Mouse (Mus musculus): ENCODE data around the gene Fam117a. TPM values are rescaled to one million over a fixed set of nuclear protein-coding genes. Genes with fewer than 3 reads are reported as not detected.
A peak's percentile ranks its signal among the peaks of the same experiment; 100 is the strongest.

Fam117a gene
- total RNA-seq, 1 experiment: 26.2 TPM

DNA sequence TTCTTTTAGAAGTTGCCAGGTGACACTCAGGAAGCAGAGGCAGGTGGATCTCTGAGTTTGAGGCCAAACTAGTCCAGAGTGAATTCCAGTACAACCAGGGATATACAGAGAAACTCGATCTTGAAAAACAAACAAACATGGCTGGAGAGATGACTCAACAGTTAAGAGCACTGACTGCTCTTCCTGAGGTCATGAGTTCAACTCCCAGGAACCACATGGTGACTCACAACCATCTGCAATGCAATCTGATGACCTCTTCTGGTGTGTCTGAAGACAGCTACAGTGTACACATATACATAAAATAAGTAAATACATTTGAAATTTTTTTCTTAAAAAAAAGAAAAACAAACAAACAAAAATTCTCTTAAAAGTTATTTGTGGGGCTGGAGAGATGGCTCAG, 6.2 kb upstream of the Fam117a start:
- no peak for DNase-seq (ENCODE audit: low read depth, low spot score)
- in situ Hi-C loops (cut with MboI; ENCODE audit: low sequenced_read_pairs in 2 of 2, unreplicated experiment in 2 of 2): no loop called here

DNA sequence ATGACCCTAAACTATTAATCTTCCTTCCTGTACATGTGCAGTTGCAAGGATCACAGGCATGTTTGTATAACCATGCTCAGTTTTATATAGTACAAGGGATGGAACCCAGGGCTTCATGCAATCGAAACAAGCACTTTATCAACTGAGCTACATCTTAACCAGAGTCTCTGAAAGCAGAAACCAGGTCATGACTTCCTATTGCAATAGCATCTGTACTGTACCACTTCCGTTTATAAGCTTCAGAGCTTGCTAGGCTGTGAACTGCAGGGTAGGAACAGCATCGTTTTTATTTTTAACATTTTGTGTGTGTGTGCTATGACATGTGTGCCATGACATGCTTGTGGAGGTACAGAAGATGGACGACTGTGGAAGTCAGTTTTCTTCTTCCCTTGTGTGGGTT, 3.6 kb upstream of the Fam117a start:
- no peaks in the 10 kb centered on the region for H3K9me3 ChIP-seq (ENCODE audit: control insufficient read depth, insufficient read depth, low read depth, low read length)

More for the DNA sequence above, 6.2 kb upstream of the Fam117a start:
- Histone ChIP-seq H3K4me3 (ENCODE audit: insufficient read depth in 1 of 2, low read depth in 1 of 2, low read length in 2 of 2, poor library complexity in 1 of 2, severe bottlenecking in 1 of 2) (no peak overlapping the region), H3K27ac (ENCODE audit: insufficient read depth, low read depth, low read length, poor library complexity, severe bottlenecking) (no peak overlapping the region), H3K9me3 (ENCODE audit: control insufficient read depth, insufficient read depth, low read depth, low read length) (no peaks in the 10 kb centered on the region), H3K9ac (ENCODE audit: insufficient read depth, low read depth, low read length, poor library complexity, severe bottlenecking) (no peak overlapping the region), H3K36me3 (ENCODE audit: control insufficient read depth, insufficient read depth, low read length, poor library complexity, severe bottlenecking) (no peaks in the 10 kb centered on the region), H3K4me1 (ENCODE audit: control insufficient read depth in 2 of 2, insufficient read depth in 2 of 2, low read length in 2 of 2, poor library complexity in 1 of 2) (no peaks in the 10 kb centered on the region)
- no peak for TF ChIP-seq CHD2 (IDR thresholded peaks at IDR 0.05; ENCODE audit: low read depth, low read length)
- TF ChIP-seq HCFC1 (IDR thresholded peaks at IDR 0.05; ENCODE audit: borderline replicate concordance, insufficient read depth, low read length): no peak
- no peak for TF ChIP-seq MAFK (IDR thresholded peaks at IDR 0.05; ENCODE audit: insufficient read depth, low read depth, low read length)
- TF ChIP-seq ZNF384 (IDR thresholded peaks at IDR 0.05; ENCODE audit: low read depth, low read length): no peak
- TF ChIP-seq ZC3H11A (IDR thresholded peaks at IDR 0.05; ENCODE audit: borderline replicate concordance, low read depth, low read length): no peak

DNA sequence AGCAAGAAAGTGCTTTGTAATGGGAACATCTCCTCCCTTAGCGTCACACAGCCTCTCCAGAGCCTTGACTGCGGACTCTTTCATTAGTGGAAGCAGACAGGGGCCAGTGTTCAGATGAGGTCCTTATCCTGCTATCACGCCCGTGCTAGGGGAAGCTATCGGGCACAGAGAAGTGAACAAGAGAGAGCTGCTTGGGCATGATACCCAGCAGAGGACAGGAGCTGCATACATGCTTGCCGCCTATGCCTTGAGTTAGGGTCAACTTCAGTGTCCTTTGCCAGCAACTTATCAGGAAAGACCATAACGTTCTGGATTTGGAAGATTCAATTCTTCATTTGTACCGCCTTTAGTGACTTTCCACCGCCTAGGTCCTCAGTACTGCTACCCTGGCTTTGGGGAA, 3.0 kb upstream of the Fam117a start:
- no peak overlapping the region for H3K9ac ChIP-seq (ENCODE audit: insufficient read depth, low read depth, low read length, poor library complexity, severe bottlenecking)
- in situ Hi-C loops (cut with MboI; ENCODE audit: low sequenced_read_pairs in 2 of 2, unreplicated experiment in 2 of 2): no loop called here
- H3K4me3 ChIP-seq (ENCODE audit: insufficient read depth in 1 of 2, low read depth in 1 of 2, low read length in 2 of 2, poor library complexity in 1 of 2, severe bottlenecking in 1 of 2): peak overlapping the region in 1 of 2 experiments; percentile 16; a peak in 1 of 4 replicates
- TF ChIP-seq CHD2 (IDR thresholded peaks at IDR 0.05; ENCODE audit: low read depth, low read length) (no peak), ZNF384 (IDR thresholded peaks at IDR 0.05; ENCODE audit: low read depth, low read length) (no peak), HCFC1 (IDR thresholded peaks at IDR 0.05; ENCODE audit: borderline replicate concordance, insufficient read depth, low read length) (no peak), ZC3H11A (IDR thresholded peaks at IDR 0.05; ENCODE audit: borderline replicate concordance, low read depth, low read length) (no peak), MAFK (IDR thresholded peaks at IDR 0.05; ENCODE audit: insufficient read depth, low read depth, low read length) (no peak)
- no peaks in the 10 kb centered on the region for H3K36me3 ChIP-seq (ENCODE audit: control insufficient read depth, insufficient read depth, low read length, poor library complexity, severe bottlenecking)
- no peaks in the 10 kb centered on the region for H3K9me3 ChIP-seq (ENCODE audit: control insufficient read depth, insufficient read depth, low read depth, low read length)
- no peak overlapping the region for H3K27ac ChIP-seq (ENCODE audit: insufficient read depth, low read depth, low read length, poor library complexity, severe bottlenecking)
- no peak for DNase-seq (ENCODE audit: low read depth, low spot score)
- peaks cover 0 to 2% of the 10 kb centered on the region in 2 experiments; a peak in 3 of 4 replicates for H3K4me1 ChIP-seq (ENCODE audit: control insufficient read depth in 2 of 2, insufficient read depth in 2 of 2, low read length in 2 of 2, poor library complexity in 1 of 2)

More for the DNA sequence above, 3.6 kb upstream of the Fam117a start:
- Histone ChIP-seq H3K4me3 (ENCODE audit: insufficient read depth in 1 of 2, low read depth in 1 of 2, low read length in 2 of 2, poor library complexity in 1 of 2, severe bottlenecking in 1 of 2) (no peak overlapping the region), H3K27ac (ENCODE audit: insufficient read depth, low read depth, low read length, poor library complexity, severe bottlenecking) (no peak overlapping the region), H3K9ac (ENCODE audit: insufficient read depth, low read depth, low read length, poor library complexity, severe bottlenecking) (no peak overlapping the region), H3K4me1 (ENCODE audit: control insufficient read depth in 2 of 2, insufficient read depth in 2 of 2, low read length in 2 of 2, poor library complexity in 1 of 2) (peaks cover 0 to 2% of the 10 kb centered on the region in 2 experiments; a peak in 1 of 4 replicates), H3K36me3 (ENCODE audit: control insufficient read depth, insufficient read depth, low read length, poor library complexity, severe bottlenecking) (no peaks in the 10 kb centered on the region)
- TF ChIP-seq ZNF384 (IDR thresholded peaks at IDR 0.05; ENCODE audit: low read depth, low read length) (no peak), HCFC1 (IDR thresholded peaks at IDR 0.05; ENCODE audit: borderline replicate concordance, insufficient read depth, low read length) (no peak), CHD2 (IDR thresholded peaks at IDR 0.05; ENCODE audit: low read depth, low read length) (no peak), MAFK (IDR thresholded peaks at IDR 0.05; ENCODE audit: insufficient read depth, low read depth, low read length) (no peak), ZC3H11A (IDR thresholded peaks at IDR 0.05; ENCODE audit: borderline replicate concordance, low read depth, low read length) (no peak)
- no peak for DNase-seq (ENCODE audit: low read depth, low spot score)
- in situ Hi-C loops (cut with MboI; ENCODE audit: low sequenced_read_pairs in 2 of 2, unreplicated experiment in 2 of 2): no loop called here

DNA sequence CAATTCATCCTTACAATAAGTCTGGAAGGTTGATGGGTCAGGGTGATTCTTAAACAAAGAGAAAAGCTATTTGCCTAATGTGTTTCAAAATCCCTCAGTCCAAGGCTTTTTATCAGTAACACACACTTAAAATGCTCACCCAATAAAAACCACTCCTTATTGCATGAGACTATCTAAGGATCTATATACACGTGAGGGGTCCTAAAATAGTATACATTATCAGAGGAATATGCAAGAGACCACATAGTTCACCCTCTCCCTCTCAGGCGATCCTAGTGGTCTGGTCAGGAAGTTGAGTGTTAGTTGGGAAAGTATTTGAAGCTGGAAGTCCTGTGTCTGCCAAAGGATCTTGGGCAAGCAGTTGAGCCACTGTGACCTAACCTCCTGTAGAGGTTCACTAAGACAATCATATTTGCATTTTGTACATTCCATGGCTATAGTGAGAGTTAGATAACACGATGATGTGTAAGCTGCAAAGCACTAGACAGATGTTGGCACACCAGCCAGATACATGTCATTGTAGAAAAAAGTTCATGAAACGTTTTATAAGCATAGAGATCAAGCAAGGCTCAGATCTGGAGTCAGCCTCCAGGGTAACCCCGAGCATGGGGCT, 2.3 kb upstream of the Fam117a start:
- peaks cover 0 to 2% of the 10 kb centered on the region in 2 experiments; a peak in 3 of 4 replicates for H3K4me1 ChIP-seq (ENCODE audit: control insufficient read depth in 2 of 2, insufficient read depth in 2 of 2, low read length in 2 of 2, poor library complexity in 1 of 2)
- no peak for DNase-seq (ENCODE audit: low read depth, low spot score)
- in situ Hi-C loops (cut with MboI; ENCODE audit: low sequenced_read_pairs in 2 of 2, unreplicated experiment in 2 of 2): no loop called here
- no peak overlapping the region for H3K9ac ChIP-seq (ENCODE audit: insufficient read depth, low read depth, low read length, poor library complexity, severe bottlenecking)
- H3K36me3 ChIP-seq (ENCODE audit: control insufficient read depth, insufficient read depth, low read length, poor library complexity, severe bottlenecking): no peaks in the 10 kb centered on the region
- H3K27ac ChIP-seq (ENCODE audit: insufficient read depth, low read depth, low read length, poor library complexity, severe bottlenecking): no peak overlapping the region
- no peak for TF ChIP-seq ZNF384 (IDR thresholded peaks at IDR 0.05; ENCODE audit: low read depth, low read length)
- TF ChIP-seq HCFC1 (IDR thresholded peaks at IDR 0.05; ENCODE audit: borderline replicate concordance, insufficient read depth, low read length): no peak
- no peak for TF ChIP-seq CHD2 (IDR thresholded peaks at IDR 0.05; ENCODE audit: low read depth, low read length)
- TF ChIP-seq ZC3H11A (IDR thresholded peaks at IDR 0.05; ENCODE audit: borderline replicate concordance, low read depth, low read length): no peak
- no peak for TF ChIP-seq MAFK (IDR thresholded peaks at IDR 0.05; ENCODE audit: insufficient read depth, low read depth, low read length)
- no peaks in the 10 kb centered on the region for H3K9me3 ChIP-seq (ENCODE audit: control insufficient read depth, insufficient read depth, low read depth, low read length)
- no peak overlapping the region for H3K4me3 ChIP-seq (ENCODE audit: insufficient read depth in 1 of 2, low read depth in 1 of 2, low read length in 2 of 2, poor library complexity in 1 of 2, severe bottlenecking in 1 of 2)

All from ES-E14 (cell line).